Mouse (Mus musculus): ENCODE data around the gene Krt75. TPM values are rescaled to one million over a fixed set of nuclear protein-coding genes. Genes with fewer than 3 reads are reported as not detected.
"Not testable (repeated sequence)": the region's sequence is repeated elsewhere in the genome, so short reads cannot be mapped to it uniquely, and the experiment has no call there.

Krt75 gene
- polyA plus RNA-seq, 2 experiments, result 0.52 to 0.96 TPM

DNA sequence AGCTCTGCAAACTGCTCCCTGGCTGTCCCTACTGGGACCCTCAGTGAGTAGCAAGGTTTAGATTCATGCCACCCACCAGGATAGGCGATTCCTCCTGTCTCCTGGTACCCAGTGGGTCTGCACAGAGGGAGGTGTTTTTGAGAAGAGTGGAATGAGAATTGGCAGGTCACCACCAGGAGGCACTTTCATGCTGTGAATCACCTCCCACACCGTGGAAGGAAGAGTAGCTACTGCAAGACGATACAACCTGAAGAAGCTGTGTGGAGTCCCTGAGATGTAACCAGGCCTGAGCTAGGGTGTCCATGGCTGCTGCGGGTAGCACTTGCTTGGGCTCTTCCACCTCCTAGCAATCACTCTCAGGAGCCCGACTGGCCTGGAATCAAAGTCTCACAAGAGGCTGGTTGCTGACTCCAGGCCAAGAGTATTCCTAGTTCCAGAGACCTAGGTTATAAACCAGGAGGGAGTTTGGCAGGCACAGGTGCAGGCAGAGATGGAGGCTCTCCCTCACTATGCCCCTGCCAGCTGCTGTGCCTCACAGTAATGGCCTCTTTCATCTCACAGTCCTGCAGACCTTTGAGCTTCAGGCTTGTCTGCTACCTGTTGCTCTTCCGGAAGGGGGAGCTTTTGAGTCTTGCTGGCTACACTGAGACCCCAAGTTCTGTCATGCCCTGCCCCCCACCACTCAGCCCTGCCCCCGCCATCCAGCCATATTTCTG is 35.7 kb downstream of the Krt75 start:
- TF ChIP-seq POLR2A (IDR thresholded peaks at IDR 0.05; ENCODE audit: borderline replicate concordance, extremely low read depth, insufficient read depth, insufficient read length), result no peak
- DNase-seq (ENCODE audit: low spot score) (peak; percentile 14), ATAC-seq (ENCODE audit: low FRiP score, low read depth) (peak; percentile 24; the same call in 1 of the 2 replicates)
- H3K27me3 ChIP-seq (ENCODE audit: control insufficient read depth, insufficient read depth, low read length), result no peaks in the 10 kb centered on the region
- no peak overlapping the region for H3K4me3 ChIP-seq (replicated peaks; ENCODE audit: low read length)
- H3K9me3 ChIP-seq (ENCODE audit: control insufficient read depth, low read length), result no peaks in the 10 kb centered on the region
- no peak overlapping the region for H3K9ac ChIP-seq (ENCODE audit: low read depth, low read length, severe bottlenecking)
- H3K4me2 ChIP-seq (replicated peaks; ENCODE audit: low read depth, low read length, severe bottlenecking), result no peak overlapping the region
- WGBS, result 28% methylated on average over 7 of the region's 7 CpGs
- peaks cover 13% of the 10 kb centered on the region for H3K4me1 ChIP-seq (ENCODE audit: control insufficient read depth, insufficient read depth, low read length)
- no peaks in the 10 kb centered on the region for H3K36me3 ChIP-seq (ENCODE audit: control insufficient read depth, insufficient read depth, low read length)
- no peak overlapping the region for H3K27ac ChIP-seq (replicated peaks; ENCODE audit: low read depth, low read length)

DNA sequence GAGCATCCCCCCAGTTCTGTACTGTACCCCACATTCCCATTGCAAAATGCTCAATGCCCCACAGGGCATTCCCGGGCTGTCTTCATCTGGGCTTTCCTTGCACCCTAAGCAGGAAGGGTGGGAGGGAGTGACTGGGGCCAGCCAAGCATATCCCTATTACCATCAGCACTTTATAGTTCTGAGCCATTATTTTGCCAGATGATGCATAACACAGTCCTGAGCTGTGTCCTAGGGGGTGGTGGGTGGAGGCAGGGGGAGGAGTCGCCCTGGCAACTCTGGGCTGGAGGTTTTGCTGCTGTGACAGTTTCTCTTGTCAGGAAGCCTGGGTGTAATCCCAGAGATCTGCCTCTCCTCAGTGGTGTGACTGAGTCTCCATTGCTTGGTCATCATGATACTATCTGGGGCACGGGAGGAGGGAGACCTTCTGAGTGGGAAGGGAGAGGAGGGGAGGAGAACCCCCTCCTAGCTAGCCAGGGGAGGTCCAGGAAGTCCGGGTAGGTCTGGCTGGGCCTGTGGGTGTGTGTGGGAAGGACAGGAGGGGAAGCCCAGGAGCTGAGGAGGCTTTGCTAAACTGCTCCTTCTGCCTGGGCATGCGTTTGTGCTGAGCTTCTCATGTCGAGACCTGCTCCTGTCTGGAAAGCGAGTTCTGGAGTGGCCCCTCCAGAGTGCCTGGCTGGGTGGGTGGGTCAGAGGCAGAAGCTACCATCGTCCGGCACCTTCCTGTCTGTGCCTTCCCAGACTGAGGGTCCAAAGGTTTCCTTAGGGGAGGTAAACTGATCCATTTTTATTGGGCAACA is 37.5 kb downstream of the Krt75 start:
- H3K4me1 ChIP-seq (ENCODE audit: control insufficient read depth, insufficient read depth, low read length), result peaks cover 7% of the 10 kb centered on the region; the same call in 1 of the 2 replicates
- no peak for TF ChIP-seq POLR2A (IDR thresholded peaks at IDR 0.05; ENCODE audit: borderline replicate concordance, extremely low read depth, insufficient read depth, insufficient read length)
- H3K27ac ChIP-seq (replicated peaks; ENCODE audit: low read depth, low read length), result no peak overlapping the region
- 52% methylated on average over 9 of the region's 9 CpGs for WGBS
- no peaks in the 10 kb centered on the region for H3K9me3 ChIP-seq (ENCODE audit: control insufficient read depth, low read length)
- ATAC-seq (ENCODE audit: low FRiP score, low read depth) (no peak), DNase-seq (ENCODE audit: low spot score) (no peak)
- no peak overlapping the region for H3K4me3 ChIP-seq (replicated peaks; ENCODE audit: low read length)
- no peaks in the 10 kb centered on the region for H3K36me3 ChIP-seq (ENCODE audit: control insufficient read depth, insufficient read depth, low read length)
- no peak overlapping the region for H3K4me2 ChIP-seq (replicated peaks; ENCODE audit: low read depth, low read length, severe bottlenecking)
- no peak overlapping the region for H3K9ac ChIP-seq (ENCODE audit: low read depth, low read length, severe bottlenecking)
- no peaks in the 10 kb centered on the region for H3K27me3 ChIP-seq (ENCODE audit: control insufficient read depth, insufficient read depth, low read length)

DNA sequence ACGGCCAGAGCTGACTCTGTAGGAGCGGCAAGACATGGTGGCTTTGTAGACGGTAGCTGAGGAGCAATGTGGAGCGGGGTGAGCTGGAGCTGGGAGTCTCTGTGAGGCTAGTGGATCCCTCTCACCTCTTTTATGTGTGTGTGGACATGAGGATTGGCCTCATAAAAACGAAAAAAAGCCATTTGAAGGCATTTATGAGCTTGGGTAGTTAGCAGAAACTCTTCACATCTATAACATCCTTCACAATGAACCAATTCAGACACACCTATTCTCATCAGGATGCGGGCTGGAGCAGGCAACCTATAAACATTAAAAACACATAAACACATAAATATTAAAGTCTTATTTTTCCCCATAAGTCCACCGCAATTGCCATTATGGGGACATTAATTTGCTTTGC is 41.0 kb downstream of the Krt75 start, which contains the start of gene Krt84:
Gene Krt84 (minus strand): TSS at position 101 of the 400 bp plus-strand sequence.
- Histone ChIP-seq H3K27ac (replicated peaks; ENCODE audit: low read depth, low read length) (no peak within 1 kb of the TSS), H3K36me3 (ENCODE audit: control insufficient read depth, insufficient read depth, low read length) (no peaks in the 10 kb centered on the region), H3K9ac (ENCODE audit: low read depth, low read length, severe bottlenecking) (no peak within 1 kb of the TSS), H3K27me3 (ENCODE audit: control insufficient read depth, insufficient read depth, low read length) (no peaks in the 10 kb centered on the region), H3K4me3 (replicated peaks; ENCODE audit: low read length) (no peak within 1 kb of the TSS), H3K4me1 (ENCODE audit: control insufficient read depth, insufficient read depth, low read length) (no peaks in the 10 kb centered on the region; the same call in 1 of the 2 replicates), H3K9me3 (ENCODE audit: control insufficient read depth, low read length) (no peaks in the 10 kb centered on the region), H3K4me2 (replicated peaks; ENCODE audit: low read depth, low read length, severe bottlenecking) (no peak within 1 kb of the TSS)
- DNase-seq (ENCODE audit: low spot score) (no peak), ATAC-seq (ENCODE audit: low FRiP score, low read depth) (no peak)
- 50% methylated on average over 7 of the region's 7 CpGs for WGBS
- TF ChIP-seq POLR2A (IDR thresholded peaks at IDR 0.05; ENCODE audit: borderline replicate concordance, extremely low read depth, insufficient read depth, insufficient read length), result no peak

DNA sequence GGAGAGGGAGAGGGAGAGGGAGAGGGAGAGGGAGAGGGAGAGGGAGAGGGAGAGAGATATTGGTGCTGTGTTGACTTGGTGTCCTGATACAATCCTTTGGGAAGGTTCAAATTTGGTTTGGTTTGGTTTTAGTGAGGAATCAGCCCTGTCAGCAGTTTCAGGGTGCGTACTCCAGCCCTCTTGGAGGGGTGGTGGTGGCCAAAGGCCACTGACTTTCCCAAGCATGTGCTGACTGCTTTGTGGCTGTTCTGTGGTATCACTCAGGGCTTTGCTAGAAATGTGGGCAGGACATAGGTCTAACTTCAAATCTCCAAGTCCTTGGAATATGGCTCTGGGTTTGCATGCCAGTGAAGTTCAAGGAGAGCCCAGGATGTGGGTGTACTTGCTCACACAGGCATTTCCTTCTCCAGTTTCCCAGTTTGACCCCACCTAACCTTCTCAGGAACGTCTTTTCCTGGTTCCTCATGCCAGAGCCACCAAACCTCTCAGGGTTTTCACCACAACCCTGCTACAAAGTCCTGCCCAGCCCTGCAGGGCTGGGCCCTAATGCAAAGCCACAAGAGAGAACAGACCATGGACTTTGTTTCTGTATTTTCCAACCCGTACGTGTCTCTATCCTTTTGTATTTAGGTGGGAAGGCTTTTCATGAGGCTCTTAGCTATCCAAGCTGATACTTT is 51.0 kb downstream of the Krt75 start:
- Histone ChIP-seq H3K9me3 (ENCODE audit: control insufficient read depth, low read length) (no peaks in the 10 kb centered on the region), H3K4me2 (replicated peaks; ENCODE audit: low read depth, low read length, severe bottlenecking) (no peak overlapping the region), H3K36me3 (ENCODE audit: control insufficient read depth, insufficient read depth, low read length) (no peaks in the 10 kb centered on the region), H3K27me3 (ENCODE audit: control insufficient read depth, insufficient read depth, low read length) (no peaks in the 10 kb centered on the region), H3K4me3 (replicated peaks; ENCODE audit: low read length) (no peak overlapping the region), H3K27ac (replicated peaks; ENCODE audit: low read depth, low read length) (no peak overlapping the region), H3K4me1 (ENCODE audit: control insufficient read depth, insufficient read depth, low read length) (no peaks in the 10 kb centered on the region), H3K9ac (ENCODE audit: low read depth, low read length, severe bottlenecking) (no peak overlapping the region)
- TF ChIP-seq POLR2A (IDR thresholded peaks at IDR 0.05; ENCODE audit: borderline replicate concordance, extremely low read depth, insufficient read depth, insufficient read length), result no peak
- WGBS, result 77% methylated on average over 4 of the region's 4 CpGs
- ATAC-seq (ENCODE audit: low FRiP score, low read depth) (no peak), DNase-seq (ENCODE audit: low spot score) (no peak)

DNA sequence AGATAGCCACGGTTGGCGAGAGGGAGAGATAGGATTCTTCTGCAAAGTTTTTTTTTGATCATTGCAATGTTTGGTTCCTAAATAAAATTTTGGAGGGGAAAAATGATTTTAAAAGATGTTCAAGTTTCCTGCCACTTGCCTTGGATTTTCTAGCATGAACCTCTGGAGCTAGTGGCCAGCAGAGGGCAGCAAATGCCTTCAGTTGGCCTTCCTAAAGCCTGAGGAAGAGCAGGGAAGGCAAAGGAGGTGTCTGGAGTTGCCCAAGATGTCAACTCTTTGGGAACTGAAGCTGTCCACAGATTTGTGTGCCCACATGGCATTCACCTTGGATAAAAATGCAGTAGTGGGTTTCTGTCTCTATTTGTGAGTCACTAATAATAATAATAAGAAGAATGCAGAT is 53.9 kb downstream of the Krt75 start:
- H3K4me1 ChIP-seq (ENCODE audit: control insufficient read depth, insufficient read depth, low read length), result no peaks in the 10 kb centered on the region
- no peak overlapping the region for H3K4me3 ChIP-seq (replicated peaks; ENCODE audit: low read length)
- no peak for TF ChIP-seq POLR2A (IDR thresholded peaks at IDR 0.05; ENCODE audit: borderline replicate concordance, extremely low read depth, insufficient read depth, insufficient read length)
- DNase-seq (ENCODE audit: low spot score) (peak; percentile 84), ATAC-seq (ENCODE audit: low FRiP score, low read depth) (no peak)
- H3K9me3 ChIP-seq (ENCODE audit: control insufficient read depth, low read length), result no peaks in the 10 kb centered on the region
- H3K27ac ChIP-seq (replicated peaks; ENCODE audit: low read depth, low read length), result no peak overlapping the region
- H3K36me3 ChIP-seq (ENCODE audit: control insufficient read depth, insufficient read depth, low read length), result no peaks in the 10 kb centered on the region
- 16% methylated on average over 2 of the region's 2 CpGs for WGBS
- no peak overlapping the region for H3K4me2 ChIP-seq (replicated peaks; ENCODE audit: low read depth, low read length, severe bottlenecking)
- no peaks in the 10 kb centered on the region for H3K27me3 ChIP-seq (ENCODE audit: control insufficient read depth, insufficient read depth, low read length)
- H3K9ac ChIP-seq (ENCODE audit: low read depth, low read length, severe bottlenecking), result no peak overlapping the region

DNA sequence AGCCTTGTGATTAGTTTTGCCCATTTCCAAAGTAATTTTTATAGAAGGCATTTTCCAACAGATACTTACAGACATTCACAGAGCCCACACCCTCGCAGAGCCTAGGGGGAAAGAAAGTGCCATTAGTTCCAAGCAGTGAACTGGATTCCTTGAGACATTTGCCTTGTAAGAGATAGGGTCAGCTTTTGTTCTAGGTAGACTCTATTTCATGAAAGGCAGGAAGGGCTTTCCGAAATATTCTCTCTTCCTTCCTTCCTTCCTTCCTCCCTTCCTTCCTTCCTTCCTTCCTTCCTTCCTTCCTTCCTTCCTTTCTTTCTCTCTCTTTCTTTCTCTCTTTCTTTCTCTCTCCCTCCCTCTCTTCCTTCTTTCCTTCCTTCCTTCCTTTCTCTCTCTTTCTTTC is 56.5 kb downstream of the Krt75 start, which contains the start of gene Gm49425:
Gene Gm49425 (minus strand): TSS at position 101 of the 400 bp plus-strand sequence.
- not testable (repeated sequence) for H3K36me3 ChIP-seq (ENCODE audit: control insufficient read depth, insufficient read depth, low read length); DNase-seq (ENCODE audit: low spot score); H3K9me3 ChIP-seq (ENCODE audit: control insufficient read depth, low read length); H3K27ac ChIP-seq (replicated peaks; ENCODE audit: low read depth, low read length); H3K4me2 ChIP-seq (replicated peaks; ENCODE audit: low read depth, low read length, severe bottlenecking); H3K4me3 ChIP-seq (replicated peaks; ENCODE audit: low read length); H3K9ac ChIP-seq (ENCODE audit: low read depth, low read length, severe bottlenecking); ATAC-seq (ENCODE audit: low FRiP score, low read depth); H3K27me3 ChIP-seq (ENCODE audit: control insufficient read depth, insufficient read depth, low read length); H3K4me1 ChIP-seq (ENCODE audit: control insufficient read depth, insufficient read depth, low read length)
- 72% methylated on average over 2 of the region's 2 CpGs for WGBS
